Mouse (Mus musculus) central nervous system, embryonic 11.5 days (tissue): ENCODE measurements around the gene Fbxo28. TPM values are rescaled to one million over a fixed set of nuclear protein-coding genes. Genes with fewer than 3 reads are reported as not detected.

Experiments
- polyA plus RNA-seq: library from polyadenylated mRNA; depleted of rRNA; stranded (reverse); fragments of >200 nt; gene quantifications from 2 replicates; pipeline ENCODE4 v1.2.3, GENCODE M21; 2012; rRNA removed

The Fbxo28 gene
- 24.1 and 26.7 TPM in 2 replicates for polyA plus RNA-seq

DNA sequence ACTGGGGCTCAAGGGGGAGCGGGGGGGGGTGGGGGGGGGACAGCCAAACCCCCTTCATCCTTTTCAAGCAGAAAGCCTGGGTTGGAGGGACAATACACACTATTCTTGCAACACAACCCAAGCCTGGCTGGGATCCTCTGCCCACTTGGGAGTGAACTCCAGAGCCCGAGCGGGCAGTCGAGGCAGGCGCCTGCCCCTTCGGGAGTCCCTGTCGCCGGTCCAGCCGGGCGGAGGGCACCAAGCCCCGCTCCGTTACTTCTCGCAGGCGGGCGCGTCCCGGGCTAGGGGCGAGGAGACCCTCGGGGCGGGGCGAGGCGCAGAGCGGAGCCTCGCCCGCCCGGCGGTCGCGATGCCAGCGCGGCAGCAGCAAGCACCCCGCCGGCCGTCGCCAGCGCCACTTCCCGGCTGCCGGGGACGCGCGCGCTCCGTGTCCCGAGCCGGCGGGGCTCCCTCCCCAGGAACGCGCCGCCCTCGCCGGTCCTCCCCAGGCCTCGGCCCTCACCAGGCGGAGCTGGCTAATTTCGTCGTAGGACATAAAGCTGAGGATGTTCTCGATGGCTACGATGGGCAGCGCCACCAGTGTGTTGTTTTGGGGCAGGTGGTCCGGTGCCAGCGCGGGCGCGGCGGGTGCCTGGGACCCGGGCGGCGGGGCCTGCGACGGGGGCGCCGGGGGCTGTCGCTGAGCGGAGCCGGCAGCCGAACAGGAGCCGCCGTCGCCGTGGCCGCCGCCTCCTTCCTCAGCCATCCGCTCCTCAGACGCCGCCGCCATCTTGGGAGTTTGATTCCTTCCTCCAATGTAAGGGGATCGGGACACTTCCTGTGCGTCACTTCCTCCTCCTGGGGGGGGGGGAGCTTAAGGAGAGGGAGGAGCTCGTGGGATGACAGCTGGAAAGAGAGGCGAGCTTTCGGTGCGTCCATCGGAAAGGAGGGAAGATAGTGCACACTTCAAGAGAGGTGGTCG, at the start of gene Fbxo28:
Gene Fbxo28 (minus strand): TSS at position 809 of the 961 bp plus-strand sequence.

DNA sequence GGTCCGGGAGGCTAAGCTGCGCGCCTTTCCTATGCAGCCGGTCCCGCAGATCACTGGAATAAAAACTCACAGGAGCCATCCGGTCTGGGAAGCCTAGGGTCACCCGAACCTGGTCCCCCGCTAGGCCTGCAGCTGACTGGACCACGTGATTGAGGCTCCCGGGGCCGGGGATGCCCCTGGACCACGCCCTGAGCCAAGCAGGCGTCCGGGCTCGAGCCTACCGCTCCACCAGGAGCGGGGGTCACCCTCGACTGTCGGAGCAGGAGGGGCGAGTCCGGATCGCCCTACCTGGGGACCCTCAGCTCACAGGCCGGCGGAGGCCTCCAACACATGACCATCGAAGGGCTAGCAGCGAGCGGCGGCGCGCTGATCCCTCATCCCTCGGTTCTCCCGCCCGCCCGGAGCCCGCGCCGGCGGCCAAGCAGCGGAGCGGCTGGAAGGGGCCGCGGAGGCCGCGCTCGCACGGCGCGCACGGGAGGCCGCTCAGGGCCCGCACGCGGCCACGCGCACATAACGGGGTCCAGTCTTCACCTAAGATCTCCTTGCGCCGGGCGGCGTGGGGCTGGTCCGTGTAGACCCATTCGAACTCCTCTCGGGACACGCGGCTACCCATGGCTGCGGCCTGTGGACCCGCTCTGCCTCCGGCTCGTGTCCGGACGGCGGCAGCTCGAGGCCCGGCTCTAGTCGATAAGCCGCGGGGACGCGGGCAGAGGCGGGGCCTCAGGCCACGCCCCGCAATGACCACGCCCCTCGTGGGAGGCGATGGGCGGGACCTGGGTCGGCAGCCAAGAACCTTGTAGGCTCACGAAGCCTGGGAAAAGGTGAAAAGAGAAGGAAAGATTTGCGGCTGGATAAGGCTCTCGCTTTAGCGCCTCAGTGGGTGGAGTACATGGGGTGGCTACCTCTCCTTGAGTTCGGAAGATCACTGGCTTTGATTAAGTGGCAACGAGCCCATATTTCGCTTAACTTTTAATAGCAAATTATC, 59.0 kb downstream of the Fbxo28 start, which contains the start of gene Degs1:
Gene Degs1 (minus strand): TSS at position 714 of the 985 bp plus-strand sequence.

Other genes with a start within 250 kb of the Fbxo28 start
- 113 and 115 TPM in 2 replicates for gene Srp9, start 216.9 kb downstream of the Fbxo28 start, polyA plus RNA-seq
- gene Vmn1r1, start 177.1 kb downstream of the Fbxo28 start, polyA plus RNA-seq: not detected in 2 replicates
- 22.3 and 38.5 TPM in 2 replicates for gene Degs1, start 58.8 kb downstream of the Fbxo28 start, polyA plus RNA-seq
- gene Trp53bp2, start 67.5 kb upstream of the Fbxo28 start, polyA plus RNA-seq: 25.7 and 28.0 TPM in 2 replicates
- 60.4 and 72.4 TPM in 2 replicates for gene Capn2, start 176.0 kb upstream of the Fbxo28 start, polyA plus RNA-seq
- gene Capn8, start 223.4 kb upstream of the Fbxo28 start, polyA plus RNA-seq: 0.06 and 0.09 TPM in 2 replicates